ENCODE assay signal across 10 mouse cellular contexts in genomic region chr9:92198408-92198807, GRCm38 (mm10). TPM values are rescaled to one million over a fixed set of nuclear protein-coding genes. Genes with fewer than 3 reads are reported as not detected.
"Had no signal": no experiment of that assay in that cellular context is flagged by ENCODE, and none has a peak within 500 bp of the region (broad histone marks: within the 10 kb centered on the region; RNA-seq: fewer than 3 reads in every experiment).

No protein-coding gene starts in this region.

- DNase-seq: kidney, postnatal 14 days; liver; liver, embryonic 13.5 days; liver, postnatal 0 days; lung, postnatal 14 days; right cerebral cortex, postnatal 25 days; thymus, postnatal 4 days had no signal

RNA-seq across cellular contexts. Expression of gene Plscr5, which starts 5.7 kb away (rescaled TPM):
- total RNA-seq: layer of hippocampus, postnatal 25 days; left cerebral cortex, adult 8-10 months; left cerebral cortex, postnatal 25 days had no signal
